Mouse (Mus musculus) kidney, adult 2 months (tissue): ENCODE data around the gene Irf7. TPM values are rescaled to one million over a fixed set of nuclear protein-coding genes. Genes with fewer than 3 reads are reported as not detected.

Experiments used
- DNase-seq: peaks from one replicate; pipeline ENCODE4 v3.0.0; 2021
- H3K27ac ChIP-seq: fragments of 200-500 bp; 2 replicates; pipeline ENCODE4 v1.5.1; 2012; ENCODE audit warnings: low read depth, low read length, control low read depth, inconsistent platforms; ENCODE audit not compliant: insufficient read depth
- H3K27me3 ChIP-seq: fragments of 200-500 bp; replicated peaks from 2 replicates; pipeline ENCODE4 v1.6.1; 2012; ENCODE audit warnings: mild to moderate bottlenecking, moderate library complexity, low read length, inconsistent platforms; ENCODE audit not compliant: control insufficient read depth, insufficient read depth
- H3K36me3 ChIP-seq: fragments of 200-500 bp; 2 replicates; pipeline ENCODE4 v1.6.1; 2012; ENCODE audit warnings: mild to moderate bottlenecking, moderate library complexity, low read length, inconsistent platforms; ENCODE audit not compliant: control insufficient read depth, insufficient read depth
- H3K4me1 ChIP-seq: fragments of 200-500 bp; 2 replicates; pipeline ENCODE4 v1.6.1; 2011; ENCODE audit warnings: low read length; ENCODE audit not compliant: control insufficient read depth, insufficient read depth
- H3K4me3 ChIP-seq: fragments of 200-500 bp; 2 replicates; pipeline ENCODE4 v1.5.1; 2011; ENCODE audit warnings: mild to moderate bottlenecking, low read depth, low read length, control low read depth; ENCODE audit not compliant: insufficient read depth
- CTCF ChIP-seq: fragments of 200-500 bp; conservative IDR thresholded peaks from 2 replicates; pipeline ENCODE4 v1.5.1; 2011; ENCODE audit warnings: low read depth, mild to moderate bottlenecking, control low read depth, low read length, moderate library complexity, mixed read lengths; ENCODE audit not compliant: insufficient read depth, insufficient read length
- POLR2A ChIP-seq: fragments of 200-500 bp; IDR thresholded peaks from one replicate; pipeline ENCODE4 v1.6.1; 2011; ENCODE audit warnings: low read depth, low read length, control low read depth
- WGBS: fragments of 180-500 bp; shearing (Covaris S2); methylation state at CpG from one replicate; pipeline ENCODE4 v1.1.7; 2018; 5-methylcytosine and 5-hydroxymethylcytosine counted together
- polyA plus RNA-seq: library from polyadenylated mRNA; depleted of rRNA; stranded (reverse); fragments of >200 nt; gene quantifications from 2 replicates; pipeline ENCODE4 v1.2.3, GENCODE M21; 2012

Gene Irf7
- polyA plus RNA-seq, 1 experiment, result 57.5 TPM

DNA sequence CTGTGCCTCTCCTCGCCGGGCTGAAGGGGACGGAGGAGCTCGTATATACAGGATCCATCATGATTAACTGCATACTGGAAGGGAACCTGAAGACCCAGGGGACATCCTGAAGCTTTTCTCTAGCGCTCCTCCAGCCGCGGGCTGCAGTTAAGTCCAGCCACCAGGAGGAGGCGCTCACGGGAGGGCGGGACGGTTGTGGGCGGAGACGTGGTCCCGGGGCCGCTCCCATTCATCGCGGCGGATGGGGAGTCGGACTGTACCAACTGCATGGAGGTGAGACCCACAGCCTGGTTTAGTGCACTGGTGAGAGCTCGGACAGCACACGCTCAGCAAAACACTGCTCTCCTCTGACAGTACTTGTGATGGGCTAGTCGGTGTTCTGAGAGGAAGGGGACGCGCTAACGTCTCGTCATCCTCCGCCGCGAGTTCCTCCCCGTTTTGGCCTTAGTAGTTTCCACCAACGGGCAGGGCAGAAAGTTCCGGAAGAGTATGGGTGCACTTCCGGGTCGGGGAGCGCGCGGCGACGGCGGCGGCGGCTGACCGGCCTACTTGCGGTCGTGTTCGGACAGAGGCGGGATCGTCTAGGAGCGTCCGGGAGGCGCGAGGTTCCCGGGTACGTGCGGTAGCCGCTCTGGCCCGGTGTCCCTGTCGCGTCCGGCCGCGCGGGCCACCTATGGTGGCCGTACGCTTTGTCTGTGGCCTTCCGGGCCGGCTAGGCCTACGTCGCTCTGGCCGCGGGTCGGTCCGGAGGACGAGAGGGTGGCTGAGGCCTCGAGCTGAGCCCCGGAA, 37.8 kb downstream of the Irf7 start, which contains the start of gene Phrf1:
Gene Phrf1 (plus strand): TSS at position 506 of the 789 bp plus-strand sequence.
- TF ChIP-seq POLR2A (no peak), CTCF (peak; percentile 89)
- Histone ChIP-seq H3K27me3 (no peaks in the 10 kb centered on the region), H3K36me3 (no peaks in the 10 kb centered on the region), H3K27ac (peak within 1 kb of the TSS; percentile 97), H3K4me1 (peaks cover 11% of the 10 kb centered on the region; the same call in 1 of the 2 replicates), H3K4me3 (peak within 1 kb of the TSS; percentile 65)
- WGBS, result under 1% methylated on average over 76 of the region's 76 CpGs
- peak; percentile 92 for DNase-seq

DNA sequence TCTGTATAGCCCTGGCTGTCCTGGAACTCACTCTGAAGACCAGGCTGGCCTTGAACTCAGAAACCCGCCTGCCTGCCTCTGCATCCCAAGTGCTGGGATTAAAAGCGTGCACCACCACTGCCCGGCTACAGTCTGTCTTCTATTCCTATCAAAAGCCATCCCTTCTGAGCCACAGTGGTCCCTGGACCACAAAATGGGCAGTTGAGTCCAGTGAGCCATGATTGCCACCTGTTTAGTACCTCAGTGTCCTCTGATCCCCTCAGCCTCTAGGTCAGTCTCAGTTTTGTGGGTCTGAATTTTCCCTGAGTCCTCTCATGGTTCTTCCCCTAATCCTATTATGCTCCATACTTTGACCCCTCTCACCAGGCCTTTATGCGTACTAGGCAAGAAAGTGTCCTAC, 38.5 kb downstream of the Irf7 start:
- H3K4me3 ChIP-seq, result no peak overlapping the region
- no peaks in the 10 kb centered on the region for H3K27me3 ChIP-seq
- no peak for DNase-seq
- H3K4me1 ChIP-seq, result peaks cover 12% of the 10 kb centered on the region; the same call in 1 of the 2 replicates
- TF ChIP-seq POLR2A (no peak), CTCF (no peak)
- no peaks in the 10 kb centered on the region for H3K36me3 ChIP-seq
- 82% methylated on average over 4 of the region's 4 CpGs for whole genome bisulfite sequencing
- no peak overlapping the region for H3K27ac ChIP-seq

DNA sequence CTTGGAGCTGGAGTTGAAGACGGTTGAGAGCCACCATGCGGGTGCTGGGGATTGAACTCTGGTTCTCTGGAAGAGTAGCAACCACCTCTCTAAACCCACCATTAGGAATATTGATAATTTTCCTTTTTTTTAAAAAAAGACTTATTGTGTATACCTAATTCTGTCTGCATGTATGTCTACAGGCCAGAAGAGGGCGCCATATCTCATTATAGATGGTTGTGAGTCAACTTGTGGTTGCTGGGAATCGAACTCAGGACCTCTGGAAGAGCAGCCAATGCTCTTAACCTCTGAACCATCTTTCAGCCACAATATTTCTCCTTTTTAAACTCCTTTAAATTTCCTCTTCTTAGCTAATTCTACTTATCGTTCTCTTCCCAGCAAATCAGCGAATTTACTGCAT, 39.7 kb downstream of the Irf7 start:
- no peaks in the 10 kb centered on the region for H3K36me3 ChIP-seq
- no peak overlapping the region for H3K4me3 ChIP-seq
- TF ChIP-seq CTCF, result no peak
- TF ChIP-seq POLR2A, result no peak
- no peak overlapping the region for H3K27ac ChIP-seq
- 87% methylated on average over 6 of the region's 6 CpGs for WGBS
- H3K4me1 ChIP-seq, result peaks cover 20% of the 10 kb centered on the region
- no peak for DNase-seq
- no peaks in the 10 kb centered on the region for H3K27me3 ChIP-seq

DNA sequence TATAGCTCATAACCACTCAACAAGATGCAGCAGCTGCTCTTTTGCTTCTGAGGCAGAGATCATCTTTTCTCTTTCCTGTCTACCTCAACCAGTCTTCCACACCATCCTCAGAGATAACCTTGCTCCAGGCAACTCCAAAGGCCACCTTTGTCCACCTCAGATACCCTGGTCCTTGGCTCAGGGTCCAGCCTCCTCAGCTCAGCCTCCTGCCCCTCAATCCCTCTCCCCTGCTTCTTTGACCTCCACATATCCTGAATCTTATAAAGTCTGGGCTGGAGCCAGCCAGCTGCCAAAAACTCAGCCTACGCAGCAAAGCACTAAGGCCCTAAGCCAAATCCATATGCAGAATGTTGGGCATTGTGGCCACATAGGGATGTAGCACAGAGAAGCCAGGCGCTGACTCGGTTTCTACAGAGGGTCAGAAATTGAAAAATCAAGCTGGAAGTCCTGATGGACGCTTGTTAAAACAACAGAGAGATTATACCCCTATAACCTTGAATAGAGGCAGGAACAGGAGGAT, 43.5 kb downstream of the Irf7 start:
- Histone ChIP-seq H3K27ac (no peak overlapping the region), H3K27me3 (no peaks in the 10 kb centered on the region), H3K36me3 (no peaks in the 10 kb centered on the region), H3K4me1 (peaks cover 9% of the 10 kb centered on the region), H3K4me3 (no peak overlapping the region)
- DNase-seq, result no peak
- WGBS, result 81% methylated on average over 4 of the region's 4 CpGs
- TF ChIP-seq CTCF (no peak), POLR2A (no peak)

DNA sequence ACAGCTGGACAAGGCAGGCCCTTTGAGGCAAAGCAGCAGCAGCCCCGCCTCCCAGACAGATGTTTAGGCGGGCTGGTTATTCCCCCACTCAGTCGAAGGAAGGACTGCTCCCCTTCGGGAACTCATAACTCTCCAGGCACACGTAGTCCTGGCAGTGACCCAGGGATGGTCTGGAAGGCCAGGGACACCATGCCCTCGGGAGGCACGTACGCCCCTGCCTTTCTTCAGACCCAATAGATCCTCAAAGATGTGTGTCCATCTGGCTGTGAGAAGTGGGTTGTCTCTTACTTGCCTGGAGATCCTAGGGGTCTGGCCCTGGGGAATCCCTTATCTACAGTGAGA, 44.2 kb downstream of the Irf7 start:
- Histone ChIP-seq H3K27me3 (no peaks in the 10 kb centered on the region), H3K4me1 (peaks cover 9% of the 10 kb centered on the region), H3K36me3 (no peaks in the 10 kb centered on the region), H3K27ac (peak overlapping the region; percentile 12; the same call in 1 of the 2 replicates), H3K4me3 (peak overlapping the region; percentile 16)
- WGBS, result 3% methylated on average over 8 of the region's 8 CpGs
- no peak for DNase-seq
- TF ChIP-seq CTCF, result no peak

DNA sequence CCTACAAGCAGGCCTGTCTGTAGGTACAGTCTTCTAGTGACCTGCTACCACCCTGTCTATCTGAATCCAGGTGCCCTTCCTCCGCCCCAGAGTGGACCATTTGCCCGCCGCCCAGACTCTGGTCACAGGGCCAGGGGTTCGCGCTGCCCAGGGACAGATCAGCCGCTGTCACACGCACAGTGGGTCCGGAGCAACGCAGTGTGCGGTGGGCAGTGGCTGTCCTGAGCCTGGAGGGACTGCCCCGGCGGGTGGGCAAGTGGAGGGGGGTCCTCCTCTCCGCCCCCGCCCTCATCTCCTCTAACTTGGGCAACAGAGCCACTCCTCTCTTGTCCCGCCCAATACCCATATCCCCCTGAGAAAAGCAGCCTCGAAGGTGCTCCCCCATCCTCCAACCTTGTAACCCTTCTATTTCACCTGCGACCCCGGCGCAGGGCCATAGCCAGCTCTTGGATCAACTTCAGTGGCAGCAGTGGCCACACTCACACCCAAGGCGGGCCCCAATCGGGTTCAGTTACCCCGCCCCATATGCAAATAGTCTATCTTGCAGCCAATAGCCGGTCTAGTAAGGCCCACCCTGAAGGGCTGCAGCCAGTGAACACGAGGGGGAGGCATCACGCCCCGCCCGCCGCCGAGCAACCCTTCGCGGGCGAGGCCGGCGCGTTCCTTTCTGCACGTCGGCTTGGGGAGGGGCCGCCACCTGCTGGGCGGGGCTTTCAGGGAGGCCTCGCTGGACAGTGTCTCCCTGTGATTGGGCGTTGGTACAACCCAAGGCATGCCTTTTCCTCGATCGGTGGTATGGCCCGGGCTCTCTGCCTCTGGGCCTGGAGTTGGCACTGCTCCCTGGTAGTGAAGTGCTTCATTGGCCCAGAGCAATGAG, 44.8 kb downstream of the Irf7 start:
- H3K4me1 ChIP-seq, result peaks cover 9% of the 10 kb centered on the region
- 0 out of 2 replicates have a peak overlapping the region, but pooled peaks have one; percentile 12 for H3K27ac ChIP-seq
- 15% methylated on average over 44 of the region's 44 CpGs for WGBS
- no peak for TF ChIP-seq CTCF
- no peak for TF ChIP-seq POLR2A
- peak; percentile 99 for DNase-seq
- no peaks in the 10 kb centered on the region for H3K36me3 ChIP-seq
- H3K27me3 ChIP-seq, result no peaks in the 10 kb centered on the region
- H3K4me3 ChIP-seq, result peak overlapping the region; percentile 16

DNA sequence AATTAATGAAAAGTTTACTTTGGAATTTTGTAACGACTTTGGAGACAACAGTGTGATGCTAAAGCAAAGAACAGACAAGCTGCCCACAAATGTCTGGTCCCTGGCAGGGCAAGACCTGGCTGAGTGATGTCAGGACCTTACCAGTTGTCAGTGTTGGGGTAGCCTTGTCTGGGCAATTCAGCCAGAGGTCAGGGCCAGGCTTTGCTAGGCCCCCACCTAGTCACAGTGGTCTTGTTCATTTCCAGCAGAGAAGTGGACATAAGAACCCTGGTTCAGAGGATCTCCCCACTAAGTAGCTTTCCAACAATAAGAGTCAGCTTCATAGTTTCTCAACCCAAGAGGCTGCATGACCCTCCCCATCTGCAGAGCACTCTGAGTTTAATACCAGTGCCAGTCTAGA, 45.9 kb downstream of the Irf7 start:
- Histone ChIP-seq H3K27ac (no peak overlapping the region), H3K4me1 (peaks cover 9% of the 10 kb centered on the region), H3K4me3 (no peak overlapping the region), H3K36me3 (no peaks in the 10 kb centered on the region), H3K27me3 (no peaks in the 10 kb centered on the region)
- no peak for TF ChIP-seq CTCF
- TF ChIP-seq POLR2A, result no peak
- 68% methylated on average over 1 of the region's 1 CpGs for WGBS
- no peak for DNase-seq
